Mouse (Mus musculus) embryonic facial prominence, embryonic 15.5 days (tissue): ENCODE measurements around the gene Tef. TPM values are rescaled to one million over a fixed set of nuclear protein-coding genes. Genes with fewer than 3 reads are reported as not detected.
A peak's percentile ranks its signal among the peaks of the same experiment; 100 is the strongest.

Source experiments
- ATAC-seq: fragments of 200-750 bp; cut with Nextera tagmentation; 2 replicates; pipeline ENCODE4 v1.8.0; 2017; ENCODE audit warnings: low read depth, moderate TSS enrichment; ENCODE audit not compliant: insufficient number of reproducible peaks, low FRiP score, low TSS enrichment
- H3K27ac ChIP-seq: fragments of 300-500 bp; sonication (generic); replicated peaks from 2 replicates; pipeline ENCODE4 v1.5.1; 2015; ENCODE audit warnings: mild to moderate bottlenecking, inconsistent platforms
- H3K27me3 ChIP-seq: fragments of 300-500 bp; sonication (generic); 2 replicates; pipeline ENCODE4 v1.6.1; 2015; ENCODE audit warnings: inconsistent platforms
- H3K36me3 ChIP-seq: fragments of 300-500 bp; sonication (generic); 2 replicates; pipeline ENCODE4 v1.6.1; 2015; ENCODE audit warnings: mild to moderate bottlenecking, inconsistent platforms
- H3K4me1 ChIP-seq: fragments of 300-500 bp; sonication (generic); 2 replicates; pipeline ENCODE4 v1.6.1; 2015; ENCODE audit warnings: inconsistent platforms
- H3K4me2 ChIP-seq: fragments of 300-500 bp; sonication (generic); replicated peaks from 2 replicates; pipeline ENCODE4 v1.6.1; 2015; ENCODE audit warnings: mild to moderate bottlenecking, inconsistent platforms
- H3K4me3 ChIP-seq: fragments of 300-500 bp; sonication (generic); replicated peaks from 2 replicates; pipeline ENCODE4 v1.5.1; 2015; ENCODE audit warnings: mild to moderate bottlenecking, inconsistent platforms
- H3K9ac ChIP-seq: fragments of 300-500 bp; sonication (generic); 2 replicates; pipeline ENCODE4 v1.6.1; 2015; ENCODE audit warnings: inconsistent platforms
- H3K9me3 ChIP-seq: fragments of 300-500 bp; sonication (generic); replicated peaks from 2 replicates; pipeline ENCODE4 v1.6.1; 2016; ENCODE audit warnings: inconsistent platforms
- WGBS: fragments of 180-500 bp; shearing (Covaris S2); methylation state at CpG from one replicate; pipeline ENCODE4 v1.1.7; 2015; 5-methylcytosine and 5-hydroxymethylcytosine counted together
- polyA plus RNA-seq: library from polyadenylated mRNA; unstranded; fragments of >200 nt; fragmentation: Nextera tagmentation; extraction: Ambion mirVana; gene quantifications from 2 replicates; pipeline ENCODE4 v1.2.1, GENCODE M21; 2015

Gene Tef
- polyA plus RNA-seq, 1 experiment from 2014 or later = 32.3 TPM

DNA sequence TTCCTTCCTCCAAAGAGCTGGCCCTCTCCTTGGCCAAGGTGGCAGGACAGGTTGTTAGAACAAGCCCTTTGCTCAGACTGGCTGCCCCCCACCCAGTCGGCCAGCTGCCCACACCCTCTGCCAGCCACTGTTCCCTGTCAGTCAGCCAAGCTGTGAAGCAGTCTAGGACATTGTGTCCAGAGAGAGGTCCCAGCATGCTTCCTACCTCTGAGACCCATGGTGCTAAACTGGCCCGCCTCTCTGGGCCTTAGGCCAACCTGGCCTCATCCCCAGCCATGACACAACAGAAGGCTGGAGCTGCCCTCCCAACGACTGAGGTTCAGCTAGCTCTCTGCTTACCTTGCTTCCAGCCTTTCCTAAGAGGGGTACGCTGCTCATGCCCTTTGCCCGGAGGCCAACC is 37.4 kb downstream of the Tef start:
- no peak overlapping the region for H3K4me3 ChIP-seq
- peaks cover 24% of the 10 kb centered on the region for H3K4me1 ChIP-seq
- H3K27me3 ChIP-seq = no peaks in the 10 kb centered on the region
- no peaks in the 10 kb centered on the region for H3K36me3 ChIP-seq
- 64% methylated on average over 5 of the region's 5 CpGs for WGBS
- no peak; the same call in 1 of the 2 replicates for ATAC-seq
- H3K9me3 ChIP-seq = no peaks in the 10 kb centered on the region
- no peak overlapping the region for H3K9ac ChIP-seq
- no peak overlapping the region for H3K4me2 ChIP-seq
- H3K27ac ChIP-seq = no peak overlapping the region

DNA sequence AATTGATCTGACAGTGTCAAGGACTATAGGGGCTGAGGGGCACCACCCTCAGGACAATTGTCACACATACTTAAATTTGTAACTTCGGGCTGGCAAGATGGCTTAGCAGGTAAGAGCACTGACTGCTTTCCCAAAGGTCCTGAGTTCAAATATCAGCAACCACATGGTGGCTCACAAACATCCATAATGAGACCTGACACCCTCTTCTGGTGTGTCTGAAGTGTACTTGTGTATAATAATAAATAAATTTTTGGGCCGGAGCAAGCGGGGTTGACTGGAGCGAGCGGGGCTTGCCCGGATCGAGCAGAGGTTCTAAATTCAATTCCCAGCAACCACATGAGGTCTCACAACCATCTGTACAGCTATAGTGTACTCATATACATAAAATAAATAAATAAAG is 38.1 kb downstream of the Tef start:
- no peak overlapping the region for H3K27ac ChIP-seq
- H3K9me3 ChIP-seq = no peaks in the 10 kb centered on the region
- no peaks in the 10 kb centered on the region for H3K27me3 ChIP-seq
- H3K4me2 ChIP-seq = no peak overlapping the region
- peaks cover 25% of the 10 kb centered on the region for H3K4me1 ChIP-seq
- no peaks in the 10 kb centered on the region for H3K36me3 ChIP-seq
- H3K9ac ChIP-seq = no peak overlapping the region
- 87% methylated on average over 7 of the region's 7 CpGs for WGBS
- ATAC-seq = no peak
- no peak overlapping the region for H3K4me3 ChIP-seq

DNA sequence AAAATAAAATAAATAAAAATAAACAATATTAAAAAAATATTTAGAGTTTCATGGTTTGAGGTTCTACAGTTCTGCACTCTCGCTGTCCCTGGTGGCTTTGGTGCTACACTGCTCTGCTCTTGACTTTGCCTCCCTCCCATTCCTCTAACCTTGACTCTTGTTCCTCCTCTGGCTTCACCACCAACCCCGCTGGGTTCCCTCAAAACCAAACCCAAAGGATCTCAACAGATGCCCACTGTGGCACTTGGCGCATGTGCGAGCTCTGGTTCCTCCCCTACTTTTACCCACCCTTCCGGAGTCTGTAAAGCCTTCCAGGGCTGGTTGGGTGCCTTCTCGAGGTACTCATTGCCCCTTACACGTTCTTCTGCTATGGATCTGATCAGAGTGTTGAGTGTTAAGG is 40.1 kb downstream of the Tef start:
- whole genome bisulfite sequencing = 86% methylated on average over 7 of the region's 7 CpGs
- Histone ChIP-seq H3K27ac (no peak overlapping the region), H3K36me3 (peaks cover 9% of the 10 kb centered on the region; the same call in 1 of the 2 replicates), H3K9ac (no peak overlapping the region), H3K4me1 (0 out of 2 replicates have a peak, but pooled peaks cover 13% of the 10 kb centered on the region), H3K4me2 (no peak overlapping the region), H3K27me3 (no peaks in the 10 kb centered on the region), H3K4me3 (no peak overlapping the region), H3K9me3 (no peaks in the 10 kb centered on the region)
- ATAC-seq = no peak

DNA sequence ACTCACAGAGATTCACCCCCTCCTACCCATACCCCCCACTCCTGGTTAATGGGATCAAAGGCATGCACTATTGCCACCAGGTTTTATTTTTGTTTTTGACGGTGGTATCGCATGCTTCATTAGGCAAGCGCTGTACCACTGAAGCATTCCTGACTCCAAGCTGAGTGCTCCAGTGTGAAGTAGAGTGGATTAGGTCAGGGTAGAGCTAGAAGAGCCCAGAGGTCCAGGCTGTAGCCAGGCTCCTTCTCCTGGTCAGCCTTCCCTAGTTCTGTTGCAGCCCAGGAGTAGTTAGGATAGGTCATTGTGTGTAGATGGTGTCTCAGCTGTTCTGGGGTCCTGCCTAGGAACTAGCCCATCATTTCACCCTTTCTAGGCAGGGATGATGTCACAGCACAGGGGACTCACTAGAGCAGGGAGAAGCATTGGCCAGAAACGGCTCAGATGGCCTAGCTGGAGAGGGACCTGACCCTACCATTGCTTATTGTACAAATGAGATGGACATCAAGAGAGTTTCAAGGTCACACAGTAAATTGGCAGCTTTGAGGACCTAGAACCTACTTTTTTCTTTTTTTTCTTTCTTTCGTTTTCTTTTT is 42.9 kb downstream of the Tef start:
- ATAC-seq = no peak
- Histone ChIP-seq H3K27ac (0 out of 2 replicates have a peak overlapping the region, but pooled peaks have one; percentile 44), H3K36me3 (peaks cover 31% of the 10 kb centered on the region), H3K27me3 (no peaks in the 10 kb centered on the region), H3K4me1 (peaks cover 16% of the 10 kb centered on the region), H3K4me3 (no peak overlapping the region), H3K9ac (no peak overlapping the region), H3K9me3 (no peaks in the 10 kb centered on the region), H3K4me2 (no peak overlapping the region)
- 66% methylated on average over 5 of the region's 5 CpGs for WGBS

DNA sequence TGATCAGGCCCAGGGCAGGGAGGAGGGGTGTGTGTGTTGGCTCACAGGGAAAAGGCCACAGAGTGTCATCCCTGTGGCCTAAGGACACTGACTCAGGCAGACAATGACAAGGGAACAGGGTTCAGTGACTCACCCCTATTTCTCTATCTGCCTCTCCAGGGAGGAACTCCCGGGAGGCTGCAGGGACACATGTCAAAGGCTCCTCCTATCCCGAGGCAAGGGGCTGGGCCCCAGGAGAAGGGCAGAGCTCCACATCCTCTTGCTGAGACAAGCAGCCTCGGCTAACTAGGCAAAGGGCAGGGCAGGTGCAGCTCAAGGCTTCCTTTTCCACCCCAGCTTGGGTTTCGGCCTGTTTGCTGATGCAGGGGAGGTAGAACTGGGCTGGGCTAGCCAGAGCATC is 43.5 kb downstream of the Tef start:
- no peak overlapping the region for H3K9ac ChIP-seq
- H3K4me2 ChIP-seq = no peak overlapping the region
- H3K27ac ChIP-seq = 0 out of 2 replicates have a peak overlapping the region, but pooled peaks have one; percentile 44
- 0 out of 2 replicates have a peak, but pooled peaks have one; percentile 35 for ATAC-seq
- WGBS = 26% methylated on average over 4 of the region's 4 CpGs
- H3K36me3 ChIP-seq = peaks cover 37% of the 10 kb centered on the region
- no peak overlapping the region for H3K4me3 ChIP-seq
- no peaks in the 10 kb centered on the region for H3K27me3 ChIP-seq
- H3K9me3 ChIP-seq = no peaks in the 10 kb centered on the region
- H3K4me1 ChIP-seq = peaks cover 20% of the 10 kb centered on the region

DNA sequence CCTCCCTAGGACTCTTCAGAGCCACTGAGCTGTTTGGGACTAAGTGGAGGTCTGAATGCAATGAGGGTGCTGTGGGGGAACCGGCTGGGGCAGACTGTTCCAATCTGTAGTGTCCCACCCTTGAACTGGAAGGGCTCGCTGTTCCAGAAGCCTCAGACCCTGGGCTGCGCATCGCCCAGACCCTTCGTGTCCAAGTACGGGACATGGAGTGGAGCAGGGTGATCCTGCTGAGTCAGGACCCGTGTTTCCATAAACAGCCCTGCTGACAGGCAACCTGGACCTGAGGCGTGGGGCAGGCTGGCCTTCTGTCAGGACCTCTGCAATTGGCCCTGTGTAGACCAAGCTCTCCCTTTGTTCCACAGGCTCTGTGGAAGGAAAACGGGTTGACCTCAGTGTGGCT is 44.5 kb downstream of the Tef start:
- Histone ChIP-seq H3K27ac (no peak overlapping the region; the same call in 1 of the 2 replicates), H3K9ac (no peak overlapping the region), H3K9me3 (no peaks in the 10 kb centered on the region), H3K27me3 (no peaks in the 10 kb centered on the region), H3K4me2 (no peak overlapping the region), H3K4me1 (peaks cover 24% of the 10 kb centered on the region), H3K4me3 (no peak overlapping the region), H3K36me3 (peaks cover 47% of the 10 kb centered on the region)
- WGBS = 90% methylated on average over 9 of the region's 9 CpGs
- ATAC-seq = no peak

DNA sequence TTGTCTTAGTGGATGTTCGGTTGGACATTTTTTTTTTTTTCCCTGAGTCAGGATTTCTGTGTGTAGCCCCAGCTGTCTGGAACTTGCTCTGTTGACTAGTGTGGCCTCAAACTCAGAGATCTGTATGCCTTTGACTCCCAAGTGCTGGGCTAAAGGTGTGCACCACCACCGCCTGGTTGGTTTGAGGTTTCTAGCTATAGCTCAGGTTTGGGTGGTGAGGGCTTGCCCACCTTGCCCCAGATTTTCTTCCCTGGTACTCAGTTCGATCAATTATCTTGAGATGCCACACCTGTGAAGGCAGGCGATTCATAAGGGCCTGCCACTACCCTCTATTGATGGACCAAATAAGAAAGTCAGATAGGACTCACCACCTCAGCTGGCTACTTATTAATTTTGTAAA is 44.9 kb downstream of the Tef start:
- Histone ChIP-seq H3K4me1 (peaks cover 24% of the 10 kb centered on the region), H3K4me3 (no peak overlapping the region), H3K4me2 (no peak overlapping the region), H3K36me3 (peaks cover 51% of the 10 kb centered on the region), H3K9ac (no peak overlapping the region), H3K27ac (no peak overlapping the region; the same call in 1 of the 2 replicates), H3K9me3 (no peaks in the 10 kb centered on the region), H3K27me3 (no peaks in the 10 kb centered on the region)
- ATAC-seq = no peak
- 87% methylated on average over 4 of the region's 4 CpGs for WGBS

DNA sequence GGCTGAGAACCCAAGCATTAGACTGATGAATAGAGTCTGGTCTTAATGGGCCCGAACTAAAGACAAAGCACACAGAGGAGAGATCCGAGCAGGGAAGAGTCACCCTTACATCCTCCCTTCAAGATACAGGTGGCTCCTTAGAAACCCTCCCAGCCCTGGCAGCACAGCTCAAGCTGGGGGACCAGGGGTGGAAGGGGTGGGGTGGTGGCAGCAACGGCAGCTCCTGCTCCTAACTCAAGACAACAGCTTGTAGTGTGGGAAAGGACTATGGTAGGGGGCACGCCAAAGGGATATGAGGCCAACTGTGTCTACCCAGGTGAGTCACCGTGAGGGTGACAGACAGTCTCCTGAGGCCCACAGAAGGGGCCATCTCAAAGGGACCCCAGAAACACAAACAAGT is 45.6 kb downstream of the Tef start:
- no peak overlapping the region for H3K4me2 ChIP-seq
- no peaks in the 10 kb centered on the region for H3K27me3 ChIP-seq
- peaks cover 58% of the 10 kb centered on the region for H3K36me3 ChIP-seq
- H3K9ac ChIP-seq = no peak overlapping the region
- no peak for ATAC-seq
- no peaks in the 10 kb centered on the region for H3K9me3 ChIP-seq
- H3K4me3 ChIP-seq = no peak overlapping the region
- WGBS = 85% methylated on average over 5 of the region's 5 CpGs
- no peak overlapping the region for H3K27ac ChIP-seq
- peaks cover 24% of the 10 kb centered on the region for H3K4me1 ChIP-seq

DNA sequence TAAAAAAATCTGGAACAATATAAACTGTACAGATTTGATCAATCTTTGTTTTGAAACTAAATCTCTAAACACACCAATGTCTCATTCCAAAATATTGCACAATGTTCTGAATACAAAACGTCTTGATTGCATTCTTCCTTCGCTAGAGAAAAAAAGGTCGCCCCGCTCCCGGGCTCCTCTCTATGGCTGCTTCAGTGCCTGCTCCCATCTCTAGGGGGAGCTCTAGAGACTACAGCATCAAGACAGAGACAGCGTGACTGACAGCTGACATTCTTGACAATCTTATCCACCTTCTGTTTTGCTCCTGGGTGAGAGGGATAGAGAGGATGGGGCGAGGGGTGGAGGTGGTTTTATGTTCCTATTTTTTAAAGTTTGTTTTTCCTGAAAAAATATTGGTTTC is 46.1 kb downstream of the Tef start:
- H3K4me2 ChIP-seq = no peak overlapping the region
- H3K27me3 ChIP-seq = no peaks in the 10 kb centered on the region
- no peak for ATAC-seq
- no peak overlapping the region for H3K9ac ChIP-seq
- 38% methylated on average over 7 of the region's 7 CpGs for WGBS
- no peak overlapping the region for H3K4me3 ChIP-seq
- no peaks in the 10 kb centered on the region for H3K9me3 ChIP-seq
- peaks cover 24% of the 10 kb centered on the region for H3K4me1 ChIP-seq
- H3K27ac ChIP-seq = no peak overlapping the region
- H3K36me3 ChIP-seq = peaks cover 61% of the 10 kb centered on the region

DNA sequence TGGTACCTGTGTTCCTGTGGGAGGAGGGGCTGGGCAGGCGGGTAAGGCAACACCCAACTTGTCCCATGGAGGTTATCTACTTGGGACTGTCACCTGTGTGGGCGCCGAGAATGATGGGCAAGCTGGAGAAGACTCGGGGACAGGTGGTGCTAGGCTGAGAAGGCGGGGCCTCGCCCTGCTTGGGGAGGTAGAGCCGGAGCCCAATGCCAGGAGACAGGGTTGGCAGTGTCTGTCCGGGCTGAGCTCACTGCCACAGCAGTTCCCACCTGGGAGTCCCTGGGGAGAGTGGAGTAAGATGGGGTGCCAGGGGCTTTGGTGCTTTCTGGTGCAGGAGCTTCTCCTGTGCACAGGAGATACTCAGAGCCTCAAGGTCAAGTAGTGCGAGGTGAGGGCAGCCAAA is 46.9 kb downstream of the Tef start:
- no peak overlapping the region for H3K4me3 ChIP-seq
- H3K4me1 ChIP-seq = peaks cover 24% of the 10 kb centered on the region
- no peak overlapping the region for H3K4me2 ChIP-seq
- H3K27ac ChIP-seq = no peak overlapping the region
- H3K36me3 ChIP-seq = peaks cover 64% of the 10 kb centered on the region
- H3K9me3 ChIP-seq = no peaks in the 10 kb centered on the region
- H3K9ac ChIP-seq = no peak overlapping the region
- peak; percentile 11; the same call in 1 of the 2 replicates for ATAC-seq
- 77% methylated on average over 9 of the region's 9 CpGs for WGBS
- no peaks in the 10 kb centered on the region for H3K27me3 ChIP-seq

DNA sequence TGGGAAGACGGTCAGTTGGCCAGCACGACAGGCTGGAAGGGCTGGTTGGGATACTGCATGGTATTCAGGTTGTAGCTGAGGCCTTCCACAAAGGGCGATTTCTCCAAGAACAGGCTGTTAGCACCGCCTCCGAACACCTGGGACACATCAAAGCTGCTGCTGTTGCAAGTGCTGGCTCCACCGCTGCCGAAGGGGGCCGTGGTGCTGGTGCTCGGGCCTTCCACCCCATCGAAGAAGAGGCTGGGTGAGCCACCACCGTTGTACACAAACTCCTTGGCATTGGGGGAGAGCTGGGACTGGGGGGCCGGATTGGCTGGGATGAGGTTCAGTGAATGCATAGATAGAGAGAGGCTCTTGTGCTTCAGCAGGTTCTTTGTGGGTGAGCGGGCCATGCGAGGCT is 48.5 kb downstream of the Tef start:
- H3K4me1 ChIP-seq = peaks cover 26% of the 10 kb centered on the region
- H3K4me3 ChIP-seq = no peak overlapping the region
- H3K9ac ChIP-seq = no peak overlapping the region
- peaks cover 65% of the 10 kb centered on the region for H3K36me3 ChIP-seq
- no peaks in the 10 kb centered on the region for H3K9me3 ChIP-seq
- no peak for ATAC-seq
- H3K4me2 ChIP-seq = no peak overlapping the region
- no peaks in the 10 kb centered on the region for H3K27me3 ChIP-seq
- H3K27ac ChIP-seq = no peak overlapping the region
- 79% methylated on average over 14 of the region's 14 CpGs for WGBS

DNA sequence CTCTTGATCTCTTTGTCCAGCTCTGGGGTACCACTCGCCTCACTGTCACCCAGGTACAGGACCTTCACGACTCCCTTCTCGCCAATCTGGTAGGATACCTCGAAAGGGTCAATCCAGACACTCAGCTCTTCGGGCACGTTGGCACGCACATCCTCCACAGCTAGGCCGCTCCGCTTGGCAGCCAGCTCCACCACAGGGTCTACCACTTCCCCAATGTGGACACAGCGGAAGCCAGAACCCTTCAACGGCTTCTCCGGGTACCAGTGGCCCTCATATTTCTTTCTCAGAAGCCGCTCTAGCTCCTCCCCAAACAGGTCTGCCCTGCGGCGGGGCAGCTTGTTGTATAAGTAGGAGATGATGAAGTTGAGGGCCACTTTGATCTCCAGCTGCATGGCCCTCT is 49.2 kb downstream of the Tef start:
- peaks cover 65% of the 10 kb centered on the region for H3K36me3 ChIP-seq
- no peak for ATAC-seq
- 92% methylated on average over 15 of the region's 15 CpGs for WGBS

More for the DNA sequence above, 49.2 kb downstream of the Tef start:
- Histone ChIP-seq H3K27me3 (no peaks in the 10 kb centered on the region), H3K27ac (no peak overlapping the region), H3K4me2 (no peak overlapping the region), H3K4me3 (no peak overlapping the region), H3K4me1 (peaks cover 29% of the 10 kb centered on the region), H3K9me3 (no peaks in the 10 kb centered on the region), H3K9ac (no peak overlapping the region)
